Mouse (Mus musculus) lung, adult 18-20 months (tissue): Measurements from ENCODE around the gene Gpr15.

ENCODE experiments used
- DNase-seq, 2 experiments: peaks; one replicate each; pipeline ENCODE4 v3.0.0; 2022; ENCODE audit warnings: mixed read lengths in 2 of 2

Gpr15 gene

DNA sequence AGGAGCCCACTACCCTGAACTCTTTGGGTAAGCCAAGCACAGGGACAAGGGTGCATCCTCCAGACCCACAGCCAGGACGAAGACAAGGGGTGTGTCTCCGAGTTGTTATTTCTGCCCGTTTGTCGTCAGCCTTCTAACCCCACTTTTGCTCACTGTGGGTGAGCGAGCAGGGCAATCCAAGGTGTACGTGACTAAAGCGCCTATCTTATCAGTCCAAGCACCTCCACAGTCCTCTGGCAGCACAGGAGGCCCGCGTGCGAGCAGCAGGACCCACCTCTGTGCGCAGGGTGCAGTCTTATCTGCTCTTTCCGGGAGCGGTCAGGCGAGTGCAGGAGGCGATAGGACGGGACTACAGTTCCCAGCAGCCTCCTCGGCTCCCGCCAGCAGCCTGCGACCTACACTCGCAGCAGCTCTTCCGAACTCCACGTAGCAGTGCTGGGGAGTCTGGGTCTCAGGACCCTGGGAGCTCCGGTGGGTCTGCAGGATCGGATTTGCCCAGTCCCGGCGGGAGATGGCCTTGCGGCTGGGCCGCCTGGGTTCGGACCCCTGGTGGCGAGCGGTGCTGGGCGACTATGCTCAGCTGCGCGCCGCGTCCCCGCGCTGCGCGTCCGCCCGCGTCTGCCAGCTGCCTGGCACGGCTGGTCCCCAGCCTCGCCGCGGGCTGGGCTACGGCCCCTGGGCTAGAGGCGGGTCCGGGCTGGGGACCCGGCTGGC, 48.8 kb downstream of the Gpr15 start, which contains the start of gene Cpox:
Cpox (plus strand) TSS at position 376 of the 714 bp plus-strand sequence.
- peak; percentile 82 for DNase-seq

DNA sequence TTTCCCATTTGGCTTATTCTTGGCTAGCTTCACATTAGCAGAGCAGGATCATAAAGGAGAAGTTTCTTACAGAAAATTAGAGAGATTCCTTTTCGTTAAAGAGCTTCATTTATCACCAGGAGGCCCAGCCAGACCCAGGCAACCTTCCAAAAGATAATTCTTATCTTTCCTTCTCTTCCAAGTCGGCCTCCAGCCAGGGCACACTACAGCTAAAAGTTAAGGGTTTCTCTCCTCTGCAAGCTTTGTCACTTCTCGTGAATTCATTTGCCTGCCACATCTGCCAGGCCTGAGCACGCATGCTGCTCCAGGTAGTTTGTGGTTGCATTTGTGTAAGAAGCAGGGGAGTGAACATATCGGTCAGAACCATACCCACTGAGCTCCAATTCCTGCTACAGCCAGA, 49.6 kb downstream of the Gpr15 start:
- DNase-seq, result no peak

DNA sequence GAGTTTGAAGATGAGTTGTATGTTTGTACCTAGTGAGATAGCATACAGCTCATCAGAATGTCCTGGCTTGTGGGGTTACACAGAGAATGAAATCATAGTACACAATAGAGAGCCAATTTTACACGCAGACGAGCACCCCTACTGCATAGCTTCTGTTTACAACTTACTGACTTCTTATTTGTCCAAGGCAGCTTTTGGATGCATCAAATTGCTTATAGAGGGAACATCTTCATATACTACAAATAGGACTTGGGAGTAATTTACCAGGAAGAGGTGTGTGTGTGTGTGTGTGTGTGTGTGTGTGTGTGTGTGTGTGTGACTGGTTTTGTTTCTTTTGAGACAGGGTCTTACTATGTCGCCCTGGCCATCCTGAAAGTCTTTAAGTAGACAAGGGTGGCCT, 50.3 kb downstream of the Gpr15 start:
- DNase-seq, result no peak
